Mouse (Mus musculus) CD4-positive naive resting alpha-beta T cell, adult 57 days (primary cell): Measurements from ENCODE around the gene Vmn2r108. TPM values are rescaled to one million over a fixed set of nuclear protein-coding genes. Genes with fewer than 3 reads are reported as not detected.

ENCODE experiments used
- total RNA-seq: library from RNA; stranded (reverse); gene quantifications from one replicate; pipeline ENCODE4 v1.2.4, GENCODE M21; 2023

Gene Vmn2r108
- not detected for total RNA-seq

DNA sequence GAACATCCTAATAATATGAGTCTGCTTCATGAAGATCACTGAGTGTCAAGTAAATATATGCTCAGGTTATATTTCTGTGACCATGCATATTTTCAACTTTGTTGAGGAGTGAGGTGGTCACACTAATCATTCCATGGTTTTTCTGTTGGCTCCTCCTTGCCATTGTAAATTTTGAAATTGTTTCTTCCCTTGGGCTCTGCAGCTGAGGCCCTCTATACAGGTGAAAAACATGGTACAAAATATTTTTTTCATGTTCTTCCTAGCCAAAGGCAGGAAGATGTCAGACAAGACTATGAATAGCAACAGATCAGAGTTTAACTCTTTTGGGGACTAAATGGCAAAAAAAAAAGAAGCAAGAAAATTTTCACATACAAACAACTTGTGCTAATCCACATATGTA, at the start of gene Vmn2r108:
Vmn2r108 (minus strand) TSS at position 101 of the 400 bp plus-strand sequence.

DNA sequence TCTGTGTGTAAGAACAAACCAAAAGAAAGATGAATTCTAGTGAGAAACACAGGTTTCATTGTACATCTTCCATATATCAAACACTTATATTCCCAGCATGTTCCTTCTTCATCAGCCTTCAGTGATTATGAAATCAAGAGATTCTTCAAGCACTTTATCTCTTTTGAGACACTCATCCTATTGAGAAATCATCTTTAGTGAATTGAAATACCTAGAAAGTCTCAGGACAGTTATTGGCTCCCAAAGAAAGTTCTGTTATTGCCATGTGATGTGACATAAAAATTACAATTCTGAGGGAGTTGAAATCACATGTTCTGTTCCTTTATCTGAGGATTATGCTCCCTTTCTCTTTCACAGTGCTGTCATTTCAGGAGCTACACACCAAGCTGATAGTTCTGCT, 16.7 kb upstream of the Vmn2r108 start, which contains the start of gene Vmn1r225:
Vmn1r225 (plus strand) TSS at position 301 of the 400 bp plus-strand sequence.

GRCm38 (mm10) chr17:20413846-20414245, 67.3 kb downstream of the Vmn2r108 start, which contains the start of gene Vmn1r224:
TSS of gene Vmn1r224 (plus strand) at chr17:20414146.

Other genes with a start within 250 kb of the Vmn2r108 start
- gene Vmn2r105, start 246.3 kb downstream of the Vmn2r108 start, total RNA-seq, result not detected
- gene Vmn2r106, start 195.8 kb downstream of the Vmn2r108 start, total RNA-seq, result not detected
- not detected for gene Vmn2r107, start 136.1 kb downstream of the Vmn2r108 start, total RNA-seq
- gene Vmn1r224, start 67.2 kb downstream of the Vmn2r108 start, total RNA-seq, result not detected
- gene Vmn1r225, start 16.8 kb upstream of the Vmn2r108 start, total RNA-seq, result not detected
- not detected for gene Vmn2r109, start 83.4 kb upstream of the Vmn2r108 start, total RNA-seq
- not detected for gene Vmn2r110, start 115.1 kb upstream of the Vmn2r108 start, total RNA-seq
- gene Fpr-rs3, start 143.5 kb upstream of the Vmn2r108 start, total RNA-seq, result not detected
- gene Vmn1r226, start 201.5 kb upstream of the Vmn2r108 start, total RNA-seq, result not detected
- gene Vmn1r227, start 248.5 kb upstream of the Vmn2r108 start, total RNA-seq, result not detected